24 mouse cellular contexts compared by ENCODE assay signal in genomic region chr2:80746737-80747136, GRCm38 (mm10).
DNase-seq lines count a peak whose midpoint lies in the region; ATAC-seq and TF ChIP-seq lines count a peak whose summit lies in the region.
"Had no signal": no experiment of that assay in that cellular context is flagged by ENCODE, and none has a peak within 500 bp of the region (broad histone marks: within the 10 kb centered on the region; RNA-seq: fewer than 3 reads in every experiment).

No protein-coding gene starts in this region.

- no peak for TF ChIP-seq CTCF in thymus, adult 2 months (IDR thresholded peaks at IDR 0.05; ENCODE audit: borderline replicate concordance, control insufficient read depth, extremely low read depth, insufficient read depth, low read length, poor library complexity)

- no peak for DNase-seq in frontal cortex, postnatal 25 days (ENCODE audit: low spot score in 2 of 2)
- DNase-seq in ES-CJ7 (ENCODE audit: low read depth, low spot score): peak; percentile 19
- peak; percentile 42 for DNase-seq in ZHBTc4 (ENCODE audit: low read depth, low spot score)
- no peak for DNase-seq in thymus, adult 2 months
- DNase-seq: adrenal gland, adult 2 months; adrenal gland, postnatal 10 days; adrenal gland, postnatal 25 days; B cell, adult 2 months; cerebellum, adult 11 months; cerebellum, adult 18-20 months; cerebellum, adult 8-10 months; cerebellum, adult 9-11 months; cerebellum, postnatal 14 days; cerebellum, postnatal 36 days; embryo, embryonic 11 days; forebrain, postnatal 0 days had no signal

- H3K36me3 ChIP-seq in thymus, adult 2 months (ENCODE audit: control insufficient read depth, insufficient read depth, low read length): no peaks in the 10 kb centered on the region
- H3K36me3 ChIP-seq: embryonic facial prominence, embryonic 13.5 days; embryonic facial prominence, embryonic 15.5 days; forebrain, embryonic 15.5 days had no signal

- H3K27me3 ChIP-seq in thymus, adult 2 months (ENCODE audit: control insufficient read depth, insufficient read depth, low read length): no peaks in the 10 kb centered on the region
- H3K27me3 ChIP-seq: CH12.LX; embryonic facial prominence, embryonic 13.5 days; embryonic facial prominence, embryonic 15.5 days; forebrain, embryonic 13.5 days; forebrain, embryonic 15.5 days had no signal

- H3K4me3 ChIP-seq in thymus, adult 2 months (ENCODE audit: control insufficient read depth, insufficient read depth, low read length): no peak overlapping the region
- H3K4me3 ChIP-seq: embryonic facial prominence, embryonic 13.5 days; embryonic facial prominence, embryonic 15.5 days; forebrain, embryonic 13.5 days; forebrain, embryonic 15.5 days had no signal

- H3K4me1 ChIP-seq in thymus, adult 2 months (replicated peaks; ENCODE audit: control insufficient read depth, insufficient read depth, low read length): no peaks in the 10 kb centered on the region
- H3K4me1 ChIP-seq: embryonic facial prominence, embryonic 13.5 days; embryonic facial prominence, embryonic 15.5 days; forebrain, embryonic 13.5 days; forebrain, embryonic 15.5 days had no signal

- WGBS in thymus, adult 2 months: 87% methylated on average over 6 of the region's 6 CpGs

- no peak overlapping the region for H3K27ac ChIP-seq in thymus, adult 2 months (ENCODE audit: control insufficient read depth, insufficient read depth, low read length)
- H3K27ac ChIP-seq: embryonic facial prominence, embryonic 13.5 days; embryonic facial prominence, embryonic 15.5 days; forebrain, embryonic 13.5 days; forebrain, embryonic 15.5 days had no signal

- no peak for TF ChIP-seq POLR2A in thymus, adult 2 months (IDR thresholded peaks at IDR 0.05; ENCODE audit: control insufficient read depth, extremely low read depth, insufficient read depth, low read length, poor library complexity)

- peak; percentile 78 for ATAC-seq in frontal cortex, adult (ENCODE audit: low TSS enrichment)
- ATAC-seq in erythroblast, adult 5-6 weeks (replicated peaks; ENCODE audit: low FRiP score, poor library complexity, severe bottlenecking): no peak
- ATAC-seq: CD4-positive, CD25-positive, alpha-beta regulatory T cell, adult 4 months; forebrain, embryonic 13.5 days; forebrain, embryonic 15.5 days; forebrain, postnatal 0 days had no signal

Comparison
In these comparisons a context has a peak if more than half of its experiments do, and no peak if none do; other contexts are left out.
1. DNase-seq: peak in ES-CJ7 (single experiment) and ZHBTc4 (single experiment); none in frontal cortex, postnatal 25 days (0 of 2) and thymus, adult 2 months (single experiment).